Mouse (Mus musculus) testis, adult 2 months (tissue): ENCODE measurements around the gene Rtn4rl1.

Experiments
- CTCF ChIP-seq: fragments of 200-500 bp; IDR thresholded peaks from 2 replicates; pipeline ENCODE4 v1.5.1; 2012; ENCODE audit warnings: low read depth, mild to moderate bottlenecking, inconsistent platforms, low read length, moderate library complexity; ENCODE audit not compliant: control insufficient read depth, insufficient read depth, insufficient replicate concordance
- POLR2A ChIP-seq: fragments of 200-500 bp; IDR thresholded peaks from 2 replicates; pipeline ENCODE4 v1.6.1; 2012; ENCODE audit warnings: low read depth, mild to moderate bottlenecking, inconsistent platforms, low read length, moderate library complexity; ENCODE audit not compliant: control insufficient read depth

DNA sequence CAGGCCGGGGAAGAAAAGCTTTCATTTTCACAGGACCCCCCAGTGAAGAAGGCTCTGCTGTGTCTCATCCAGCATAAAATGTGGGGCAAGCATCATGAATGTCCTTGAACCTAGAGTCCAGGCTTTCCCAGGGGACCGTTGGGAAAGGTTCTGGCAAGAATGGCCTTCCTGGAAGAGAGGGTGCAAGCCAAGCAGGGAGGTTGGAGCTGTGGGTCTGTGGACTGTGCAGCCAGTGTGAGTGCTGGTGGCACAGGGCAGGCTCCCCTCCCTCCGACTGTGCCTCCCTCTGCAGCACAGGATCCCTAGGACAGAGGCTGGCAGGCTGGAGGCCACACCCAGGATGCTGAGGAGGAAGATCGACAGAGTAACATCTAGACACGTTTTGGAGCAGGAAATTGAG lies 69.2 kb downstream of the Rtn4rl1 start:
- TF ChIP-seq POLR2A, result no peak
- TF ChIP-seq CTCF, result no peak
